Comparison of ENCODE assay signal across 12 mouse cellular contexts in the genomic region with DNA sequence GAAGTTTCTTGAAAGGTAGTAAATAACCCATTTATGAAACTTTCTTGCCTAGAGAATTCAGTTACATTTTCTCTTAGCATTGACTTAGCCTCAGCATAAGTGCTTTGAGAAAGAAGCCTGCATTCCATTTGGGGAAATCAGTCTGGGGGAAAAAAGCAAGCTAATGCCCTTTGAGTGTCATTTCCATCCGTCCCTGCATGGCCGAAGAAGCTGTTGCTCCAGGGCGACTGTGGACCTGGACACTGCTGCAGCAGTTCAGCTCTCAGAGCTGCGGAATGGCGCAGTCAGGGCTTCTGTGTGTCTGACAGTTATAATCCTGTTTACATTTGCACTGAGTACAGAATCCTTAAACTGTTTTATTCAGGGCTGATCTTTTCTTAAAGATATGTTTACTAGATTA. TPM values are rescaled to one million over a fixed set of nuclear protein-coding genes. Genes with fewer than 3 reads are reported as not detected.
A peak's percentile ranks its signal among the peaks of the same experiment; 100 is the strongest.
DNase-seq lines count a peak whose midpoint lies in the region; ATAC-seq and TF ChIP-seq lines count a peak whose summit lies in the region.
"Had no signal": no experiment of that assay in that cellular context is flagged by ENCODE, and none has a peak within 500 bp of the region (broad histone marks: within the 10 kb centered on the region; RNA-seq: fewer than 3 reads in every experiment).

No protein-coding gene starts in this region.

- no peak for ATAC-seq in hindbrain, postnatal 0 days
- no peak for ATAC-seq in midbrain, embryonic 13.5 days
- ATAC-seq: liver, embryonic 12.5 days; Patski had no signal

- no peak for TF ChIP-seq POLR2A in brain, embryonic 14.5 days (IDR thresholded peaks at IDR 0.05; ENCODE audit: borderline replicate concordance, extremely low read depth, insufficient read depth, insufficient read length, poor library complexity, severe bottlenecking)

- H3K4me3 ChIP-seq in hindbrain, postnatal 0 days (ENCODE audit: low read length) = no peak overlapping the region
- H3K4me3 ChIP-seq in midbrain, embryonic 13.5 days (replicated peaks) = peak overlapping the region; percentile 22
- no peak overlapping the region for H3K4me3 ChIP-seq in gastrocnemius, adult 2 months
- H3K4me3 ChIP-seq: erythroblast, embryonic 14.5 days; liver, embryonic 12.5 days had no signal

- peak; percentile 48 for DNase-seq in MN1 (ENCODE audit: low spot score)
- peak; percentile 57 for DNase-seq in brain, embryonic 14.5 days (ENCODE audit: low read depth)
- DNase-seq in hindbrain, postnatal 0 days (ENCODE audit: low spot score) = no peak
- no peak for DNase-seq in left cerebral cortex, postnatal 36 days (ENCODE audit: low spot score in 2 of 2)
- no peak for DNase-seq in layer of hippocampus, adult 8-10 months (ENCODE audit: low spot score in 2 of 2)
- no peak for DNase-seq in gastrocnemius, adult 2 months
- DNase-seq: cerebellum, adult 9-11 months; kidney, postnatal 36 days had no signal

- H3K9me3 ChIP-seq in hindbrain, postnatal 0 days (ENCODE audit: low read length) = no peaks in the 10 kb centered on the region
- H3K9me3 ChIP-seq in midbrain, embryonic 13.5 days = no peaks in the 10 kb centered on the region
- H3K9me3 ChIP-seq: liver, embryonic 12.5 days had no signal

- peaks cover 5% of the 10 kb centered on the region; the same call in 1 of the 2 replicates for H3K27me3 ChIP-seq in hindbrain, postnatal 0 days (ENCODE audit: insufficient read depth, low read length)
- H3K27me3 ChIP-seq in midbrain, embryonic 13.5 days = peaks cover 55% of the 10 kb centered on the region
- H3K27me3 ChIP-seq: Patski had no signal

- 0 out of 2 replicates have a peak overlapping the region, but pooled peaks have one; percentile 11 for H3K27ac ChIP-seq in hindbrain, postnatal 0 days
- peak overlapping the region; percentile 74 for H3K27ac ChIP-seq in midbrain, embryonic 13.5 days
- H3K27ac ChIP-seq in gastrocnemius, adult 2 months = no peak overlapping the region
- H3K27ac ChIP-seq: liver, embryonic 12.5 days had no signal

- H3K4me1 ChIP-seq in hindbrain, postnatal 0 days (ENCODE audit: insufficient read depth, low read length) = 0 out of 2 replicates have a peak, but pooled peaks cover 3% of the 10 kb centered on the region
- peaks cover 37% of the 10 kb centered on the region for H3K4me1 ChIP-seq in midbrain, embryonic 13.5 days (replicated peaks)

- intact Hi-C loops in left cerebral cortex, postnatal 36 days (cut with DNase I) = no loop called here
- intact Hi-C loops in gastrocnemius, adult 2 months (cut with DNase I) = no loop called here

- no peaks in the 10 kb centered on the region for H3K36me3 ChIP-seq in hindbrain, postnatal 0 days (ENCODE audit: insufficient read depth, low read length)
- H3K36me3 ChIP-seq in midbrain, embryonic 13.5 days = no peaks in the 10 kb centered on the region
- H3K36me3 ChIP-seq: liver, embryonic 12.5 days had no signal

- TF ChIP-seq CTCF in brain, embryonic 14.5 days (IDR thresholded peaks at IDR 0.05; ENCODE audit: borderline replicate concordance, extremely low read depth, insufficient read depth, insufficient read length) = no peak
- no peak for TF ChIP-seq CTCF in hindbrain, postnatal 0 days (IDR thresholded peaks at IDR 0.05; ENCODE audit: low read depth)
- no peak for TF ChIP-seq CTCF in gastrocnemius, adult 2 months (IDR thresholded peaks at IDR 0.05)

- peak overlapping the region; percentile 56; the same call in 1 of the 2 replicates for H3K4me2 ChIP-seq in hindbrain, postnatal 0 days (ENCODE audit: low read depth, low read length)
- H3K4me2 ChIP-seq in midbrain, embryonic 13.5 days (replicated peaks) = peak overlapping the region; percentile 44
- H3K4me2 ChIP-seq: liver, embryonic 12.5 days had no signal

- no peak overlapping the region for H3K9ac ChIP-seq in hindbrain, postnatal 0 days (replicated peaks; ENCODE audit: low read length)
- H3K9ac ChIP-seq in midbrain, embryonic 13.5 days (replicated peaks) = peak overlapping the region; percentile 53
- H3K9ac ChIP-seq: liver, embryonic 12.5 days had no signal

- WGBS in hindbrain, postnatal 0 days = 64% methylated on average over 5 of the region's 5 CpGs
- 13% methylated on average over 5 of the region's 5 CpGs for WGBS in midbrain, embryonic 13.5 days

RNA-seq across cellular contexts. Expression of a gene that starts 3.7 kb away (rescaled TPM):
- polyA plus RNA-seq in brain, embryonic 14.5 days (2012; rRNA removed) = 46.3 and 126 TPM in 2 replicates
- total RNA-seq in hindbrain, postnatal 0 days (2014; rRNA removed) = 92.9 and 93.4 TPM in 2 replicates
- polyA plus RNA-seq in hindbrain, postnatal 0 days (2015; fragmentation: Nextera tagmentation; extraction: Ambion mirVana) = 98.1 and 112 TPM in 2 replicates
- 89.1 and 122 TPM in 2 replicates for polyA plus RNA-seq in midbrain, embryonic 13.5 days (2015; fragmentation: Nextera tagmentation; extraction: Ambion mirVana)
- not detected for total RNA-seq in left cerebral cortex, postnatal 36 days (2021)
- total RNA-seq in layer of hippocampus, adult 8-10 months (2022) = under 1 TPM; 0.12 to 0.23 (median 0.19) TPM
- total RNA-seq in gastrocnemius, adult 2 months (2021) = under 1 TPM in 1 of 2 experiments, not detected in 1; 0.17 TPM
- polyA plus RNA-seq: erythroblast, embryonic 14.5 days; Patski had no signal

Comparison
In these comparisons a context has a peak if more than half of its experiments do, and no peak if none do; other contexts are left out.
1. DNase-seq: peak in MN1 (single experiment) and brain, embryonic 14.5 days (single experiment); none in hindbrain, postnatal 0 days (single experiment), left cerebral cortex, postnatal 36 days (0 of 2), layer of hippocampus, adult 8-10 months (0 of 2) and gastrocnemius, adult 2 months (single experiment).
2. RNA of a gene that starts 3.7 kb away (total RNA-seq): 92.9 to 93.4 TPM in hindbrain, postnatal 0 days; 0.12 to 0.23 TPM in layer of hippocampus, adult 8-10 months, 0.17 TPM in gastrocnemius, adult 2 months and not detected in left cerebral cortex, postnatal 36 days; every median in the first group is over 10 times any median in the second.